Mouse (Mus musculus): ENCODE results near the gene Rfx7.

DNA sequence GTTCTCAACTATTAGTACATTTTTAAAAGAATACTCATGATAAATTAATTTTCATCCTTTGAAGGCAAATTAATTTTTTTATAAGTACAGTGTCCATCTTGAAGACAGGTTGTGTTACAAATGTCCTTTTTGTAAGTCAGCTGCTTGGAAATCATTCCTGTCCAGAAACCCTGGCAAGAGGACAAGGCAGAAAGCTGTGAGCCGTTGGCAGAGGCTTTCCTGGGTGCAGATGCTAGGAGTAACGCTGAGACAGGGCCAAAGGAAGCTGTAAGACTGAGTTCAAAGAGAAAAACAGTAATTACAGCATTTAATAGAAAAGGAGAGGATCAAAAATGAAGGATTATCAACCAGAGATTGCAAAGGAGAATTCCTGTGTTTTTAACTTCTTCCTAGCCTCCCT, 81.8 kb downstream of the Rfx7 start:
- no peak for TF ChIP-seq CTCF (IDR thresholded peaks at IDR 0.05; ENCODE audit: control insufficient read depth, insufficient read depth, low read length)
- no peak for TF ChIP-seq POLR2A (IDR thresholded peaks at IDR 0.05; ENCODE audit: borderline replicate concordance, control insufficient read depth, low read depth, low read length)
